Mouse (Mus musculus) cerebellum, adult 18-20 months (tissue): ENCODE results near the gene Dda1.

ENCODE experiments used
- DNase-seq, 2 experiments: peaks; one replicate each; pipeline ENCODE4 v3.0.0; 2021

Dda1 gene

GRCm38 (mm10) chr8:71470146-71470912, 1.3 kb downstream of the Dda1 start:
- DNase-seq, result peak; percentile 9 to 17

- DNase-seq, result peak in 1 of 2 experiments; percentile 15
These were observed 1.9 kb downstream of the Dda1 start for GRCm38 (mm10) chr8:71470913-71471255.

- DNase-seq, result peak; percentile 12 to 13
These were observed 2.9 kb downstream of the Dda1 start for GRCm38 (mm10) chr8:71471861-71472260.

- DNase-seq, result peak in 1 of 2 experiments; percentile 7
These were observed 3.8 kb downstream of the Dda1 start for GRCm38 (mm10) chr8:71472601-71473386.

- DNase-seq, result no peak
These were observed 5.3 kb downstream of the Dda1 start for GRCm38 (mm10) chr8:71474344-71474743.

GRCm38 (mm10) chr8:71474785-71475701, 6.0 kb downstream of the Dda1 start:
- DNase-seq, result peak; percentile 60 to 65

GRCm38 (mm10) chr8:71475702-71476075, 6.7 kb downstream of the Dda1 start:
- DNase-seq, result no peak

GRCm38 (mm10) chr8:71476099-71476940, 7.3 kb downstream of the Dda1 start:
- DNase-seq, result peak; percentile 82 to 91

GRCm38 (mm10) chr8:71477196-71477845, 8.3 kb downstream of the Dda1 start:
- peak in 1 of 2 experiments; percentile 54 for DNase-seq

GRCm38 (mm10) chr8:71478943-71479342, 9.9 kb downstream of the Dda1 start:
- no peak for DNase-seq

GRCm38 (mm10) chr8:71483932-71484331, 14.9 kb downstream of the Dda1 start:
- DNase-seq, result no peak

- no peak for DNase-seq
These were observed 15.7 kb downstream of the Dda1 start for GRCm38 (mm10) chr8:71484736-71485135.

- DNase-seq, result peak; percentile 90 to 92
These were observed 16.4 kb downstream of the Dda1 start, which contains the start of gene Ano8 for GRCm38 (mm10) chr8:71485142-71486135. Ano8 (minus strand) TSS chr8:71485963.

GRCm38 (mm10) chr8:71486136-71486529, 17.1 kb downstream of the Dda1 start:
- peak in 1 of 2 experiments; percentile 33 for DNase-seq

GRCm38 (mm10) chr8:71487691-71488445, 18.9 kb downstream of the Dda1 start, which contains the start of gene Gtpbp3:
Gtpbp3 (plus strand) TSS chr8:71488103.
- peak; percentile 82 to 83 for DNase-seq

- peak; percentile 84 to 87 for DNase-seq
These were observed 19.5 kb downstream of the Dda1 start for GRCm38 (mm10) chr8:71488454-71488853.

- DNase-seq, result peak; percentile 87 to 89
These were observed 26.0 kb downstream of the Dda1 start for GRCm38 (mm10) chr8:71495039-71495438.

- peak in 1 of 2 experiments; percentile 43 for DNase-seq
These were observed 26.8 kb downstream of the Dda1 start for GRCm38 (mm10) chr8:71495811-71496210.

GRCm38 (mm10) chr8:71496481-71496880, 27.5 kb downstream of the Dda1 start:
- peak; percentile 75 to 82 for DNase-seq
